Mouse (Mus musculus): ENCODE measurements at regions not wholly inside any gene's neighbourhood (a gene's known extent, or its start where the extent isn't known, plus 50 kb on each side); places are given as distances from the start of the nearest gene placed in this dataset.

- Histone ChIP-seq H3K27ac (no peak overlapping the region), H3K4me3 (no peak overlapping the region)
- intact Hi-C loops (cut with DNase I): no loop called here
- DNase-seq: no peak
- TF ChIP-seq CTCF (IDR thresholded peaks at IDR 0.05): no peak
Measured at GRCm38 (mm10) chr5:119418486-119418885, 252.0 kb upstream of the Tbx3 start.

GRCm38 (mm10) chr5:119427511-119428019, 242.9 kb upstream of the Tbx3 start:
- TF ChIP-seq CTCF (IDR thresholded peaks at IDR 0.05): no peak
- peak; percentile 67 for DNase-seq
- H3K27ac ChIP-seq: no peak overlapping the region
- no peak overlapping the region for H3K4me3 ChIP-seq
- intact Hi-C loops (cut with DNase I): no loop called here

GRCm38 (mm10) chr5:119431271-119431756, 239.2 kb upstream of the Tbx3 start:
- H3K27ac ChIP-seq: no peak overlapping the region
- intact Hi-C loops (cut with DNase I): no loop called here
- no peak for TF ChIP-seq CTCF (IDR thresholded peaks at IDR 0.05)
- H3K4me3 ChIP-seq: no peak overlapping the region
- DNase-seq: no peak

GRCm38 (mm10) chr5:119434572-119434971, 235.9 kb upstream of the Tbx3 start:
- no peak overlapping the region for H3K27ac ChIP-seq
- TF ChIP-seq CTCF (IDR thresholded peaks at IDR 0.05): no peak
- DNase-seq: no peak
- intact Hi-C loops (cut with DNase I): no loop called here
- no peak overlapping the region for H3K4me3 ChIP-seq

- DNase-seq: no peak
- Histone ChIP-seq H3K4me3 (no peak overlapping the region), H3K27ac (no peak overlapping the region)
- no peak for TF ChIP-seq CTCF (IDR thresholded peaks at IDR 0.05)
- intact Hi-C loops (cut with DNase I): no loop called here
Measured at GRCm38 (mm10) chr5:119448494-119448893, 222.0 kb upstream of the Tbx3 start.

- no peak for TF ChIP-seq CTCF (IDR thresholded peaks at IDR 0.05)
- Histone ChIP-seq H3K4me3 (no peak overlapping the region), H3K27ac (no peak overlapping the region)
- DNase-seq: no peak
- intact Hi-C loops (cut with DNase I): no loop called here
Measured at GRCm38 (mm10) chr5:119449166-119449565, 221.3 kb upstream of the Tbx3 start.

- no peak for TF ChIP-seq CTCF (IDR thresholded peaks at IDR 0.05)
- H3K4me3 ChIP-seq: no peak overlapping the region
- DNase-seq: no peak
- H3K27ac ChIP-seq: no peak overlapping the region
- intact Hi-C loops (cut with DNase I): no loop called here
Measured at GRCm38 (mm10) chr5:119459751-119460150, 210.7 kb upstream of the Tbx3 start.

- no peak overlapping the region for H3K4me3 ChIP-seq
- intact Hi-C loops (cut with DNase I): no loop called here
- no peak for DNase-seq
- H3K27ac ChIP-seq: no peak overlapping the region
- TF ChIP-seq CTCF (IDR thresholded peaks at IDR 0.05): no peak
Measured at GRCm38 (mm10) chr5:119462659-119463530, 207.6 kb upstream of the Tbx3 start.

- intact Hi-C loops (cut with DNase I): no loop called here
- DNase-seq: no peak
Measured at GRCm38 (mm10) chr5:119464553-119464952, 205.9 kb upstream of the Tbx3 start.

GRCm38 (mm10) chr5:119467346-119468085, 203.0 kb upstream of the Tbx3 start:
- no peak for DNase-seq

More at GRCm38 (mm10) chr5:119464553-119464952, 205.9 kb upstream of the Tbx3 start:
- TF ChIP-seq CTCF (IDR thresholded peaks at IDR 0.05): no peak
- Histone ChIP-seq H3K27ac (no peak overlapping the region), H3K4me3 (no peak overlapping the region)

GRCm38 (mm10) chr5:119477926-119478325, 192.5 kb upstream of the Tbx3 start:
- H3K4me3 ChIP-seq: no peak overlapping the region
- intact Hi-C loops (cut with DNase I): no loop called here
- H3K27ac ChIP-seq: no peak overlapping the region
- TF ChIP-seq CTCF (IDR thresholded peaks at IDR 0.05): no peak
- DNase-seq: no peak

More at GRCm38 (mm10) chr5:119467346-119468085, 203.0 kb upstream of the Tbx3 start:
- intact Hi-C loops (cut with DNase I): no loop called here
- no peak overlapping the region for H3K4me3 ChIP-seq
- TF ChIP-seq CTCF (IDR thresholded peaks at IDR 0.05): no peak
- H3K27ac ChIP-seq: no peak overlapping the region

GRCm38 (mm10) chr5:119478331-119478730, 192.1 kb upstream of the Tbx3 start:
- no peak for TF ChIP-seq CTCF (IDR thresholded peaks at IDR 0.05)
- intact Hi-C loops (cut with DNase I): no loop called here
- Histone ChIP-seq H3K4me3 (no peak overlapping the region), H3K27ac (no peak overlapping the region)
- DNase-seq: no peak

Measured in gastrocnemius, adult 2 months (tissue).